Mouse (Mus musculus) CH12.LX (cell line): ENCODE measurements at regions not wholly inside any gene's neighbourhood (a gene's known extent, or its start where the extent isn't known, plus 50 kb on each side); places are given as distances from the start of the nearest gene placed in this dataset.

Experiments used
- CHD1 ChIP-seq: IDR thresholded peaks from 2 replicates; pipeline ENCODE4 v1.6.1; 2012; ENCODE audit warnings: low read depth, low read length, improper control_type of control experiment, inconsistent platforms
- CTCF ChIP-seq, 2 experiments: IDR thresholded peaks in 1 of 2; conservative IDR thresholded peaks in 1 of 2; 2 replicates each; pipeline ENCODE4 v1.5.1; 2011 to 2012; ENCODE audit warnings: low read depth in 2 of 2, low read length in 2 of 2, improper control_type of control experiment in 1 of 2, inconsistent platforms in 1 of 2, mild to moderate bottlenecking in 1 of 2, moderate library complexity in 1 of 2
- EP300 ChIP-seq: IDR thresholded peaks from 2 replicates; pipeline ENCODE4 v1.6.1; 2011; ENCODE audit warnings: low read length, improper control_type of control experiment
- MAFK ChIP-seq: IDR thresholded peaks from 2 replicates; pipeline ENCODE4 v1.6.1; 2011; ENCODE audit warnings: low read length, improper control_type of control experiment; ENCODE audit not compliant: insufficient replicate concordance
- MAX ChIP-seq: IDR thresholded peaks from 2 replicates; pipeline ENCODE4 v1.6.1; 2011; ENCODE audit warnings: low read length, improper control_type of control experiment
- POLR2A ChIP-seq: IDR thresholded peaks from 2 replicates; pipeline ENCODE4 v1.6.1; 2011; ENCODE audit warnings: low read depth, mild to moderate bottlenecking, improper control_type of control experiment, low read length
- SMC3 ChIP-seq: IDR thresholded peaks from 2 replicates; pipeline ENCODE4 v1.6.1; 2011; ENCODE audit warnings: low read depth, low read length, improper control_type of control experiment
- UBTF ChIP-seq: IDR thresholded peaks from 2 replicates; pipeline ENCODE4 v1.6.1; 2012; ENCODE audit warnings: low read depth, mild to moderate bottlenecking, inconsistent platforms, low read length, improper control_type of control experiment, moderate library complexity

- no peak for TF ChIP-seq EP300
- no peak for TF ChIP-seq POLR2A
- no peak for TF ChIP-seq CTCF (conservative IDR thresholded peaks at IDR 0.05 in 1 of 2, IDR thresholded peaks at IDR 0.05 in 1 of 2; ENCODE audit: low read depth in 2 of 2, low read length in 2 of 2)
- no peak for TF ChIP-seq CHD1
- TF ChIP-seq MAFK = no peak
- TF ChIP-seq UBTF = no peak
- TF ChIP-seq SMC3 = no peak
- no peak for TF ChIP-seq MAX
Measured at GRCm38 (mm10) chr1:121144981-121145380, 187.4 kb downstream of the Insig2 start.
